Mouse (Mus musculus) yolk sac, embryonic 10.5 days (tissue): ENCODE measurements at regions not wholly inside any gene's neighbourhood (a gene's known extent, or its start where the extent isn't known, plus 50 kb on each side); places are given as distances from the start of the nearest gene placed in this dataset.

Source experiments
- DNase-seq: peaks from one replicate; pipeline ENCODE4 v3.0.0-alpha.2; 2017; ENCODE audit warnings: low spot score

DNA sequence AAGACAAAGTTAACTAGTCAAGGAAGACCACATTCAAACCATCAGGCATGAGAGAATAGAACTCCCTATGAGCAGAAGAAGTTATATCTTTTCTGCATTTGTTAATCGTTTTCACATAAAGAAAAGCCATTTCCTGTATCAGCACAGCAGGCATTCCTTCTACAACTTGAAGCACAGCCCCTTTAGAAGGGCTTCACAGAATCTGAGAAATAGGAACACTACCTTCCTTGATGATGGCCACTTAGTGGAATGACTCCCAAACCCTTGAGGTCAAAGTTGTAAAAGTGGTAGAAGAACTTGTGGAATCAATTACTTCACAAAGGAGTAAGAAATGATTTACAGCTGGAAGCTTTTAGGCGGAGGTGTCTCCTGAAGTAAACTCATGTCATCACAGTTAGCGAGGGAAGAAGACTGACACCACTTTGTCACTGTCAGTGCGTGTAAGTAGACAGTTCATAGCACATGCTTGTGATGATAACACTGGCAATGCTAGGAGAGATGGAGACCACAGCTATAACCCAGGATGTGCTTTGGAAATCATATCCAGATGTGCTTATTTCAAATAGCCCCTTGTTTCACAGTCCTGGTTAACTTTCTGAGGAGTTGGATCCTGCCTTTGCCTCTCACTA is 580.3 kb downstream of the Kctd12 start:
- DNase-seq: no peak

DNA sequence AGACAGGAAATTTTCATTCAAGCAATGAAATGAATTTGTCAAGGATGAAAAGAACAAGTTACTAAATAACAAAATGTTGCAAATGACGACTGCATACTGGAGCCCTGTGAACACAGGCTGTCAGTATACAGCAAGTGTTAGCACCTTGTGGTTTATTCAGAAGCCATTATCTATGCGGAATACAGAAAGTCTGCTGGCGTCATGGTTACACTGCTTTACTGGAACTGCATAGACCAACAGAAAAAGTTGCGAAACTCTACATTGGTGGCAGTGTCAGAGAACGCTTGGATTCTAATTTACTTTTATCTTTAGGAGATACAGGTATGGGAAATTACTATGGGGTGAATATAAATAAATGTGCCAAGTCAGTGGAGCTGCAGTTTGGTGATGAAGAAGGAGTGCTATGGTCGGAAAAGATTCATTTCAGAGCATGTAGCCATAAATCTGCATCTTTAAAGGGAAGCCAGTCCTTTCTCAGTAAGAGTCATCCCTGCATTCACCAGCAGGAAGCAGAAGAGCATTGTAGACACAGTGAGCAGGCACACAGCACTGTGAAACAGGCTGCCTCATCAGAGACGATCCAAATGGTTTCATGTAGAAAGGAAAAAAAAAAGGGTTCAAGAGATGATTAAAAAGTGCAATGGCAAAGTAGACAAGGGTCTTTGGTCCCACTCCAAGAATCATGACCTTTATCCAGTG is 586.3 kb downstream of the Kctd12 start:
- no peak for DNase-seq

DNA sequence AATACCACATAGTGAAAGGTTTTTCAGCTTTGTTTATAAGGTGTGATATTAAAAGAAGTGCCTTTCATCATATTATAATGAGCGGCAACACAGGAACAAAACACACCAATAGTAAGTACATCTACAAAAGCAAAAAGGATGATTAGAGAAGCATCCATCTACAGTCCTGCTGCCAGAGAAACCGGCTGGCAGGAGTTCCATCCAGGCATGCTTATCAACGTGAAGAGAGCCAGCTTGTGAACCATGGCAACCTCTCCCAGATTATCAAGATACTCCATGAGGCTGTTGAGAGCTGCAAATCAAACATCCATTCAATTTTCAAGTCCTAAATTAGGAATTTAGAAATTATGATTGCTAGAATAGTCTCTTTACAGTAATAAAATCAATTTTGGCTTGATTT is 590.1 kb downstream of the Kctd12 start:
- DNase-seq: no peak

DNA sequence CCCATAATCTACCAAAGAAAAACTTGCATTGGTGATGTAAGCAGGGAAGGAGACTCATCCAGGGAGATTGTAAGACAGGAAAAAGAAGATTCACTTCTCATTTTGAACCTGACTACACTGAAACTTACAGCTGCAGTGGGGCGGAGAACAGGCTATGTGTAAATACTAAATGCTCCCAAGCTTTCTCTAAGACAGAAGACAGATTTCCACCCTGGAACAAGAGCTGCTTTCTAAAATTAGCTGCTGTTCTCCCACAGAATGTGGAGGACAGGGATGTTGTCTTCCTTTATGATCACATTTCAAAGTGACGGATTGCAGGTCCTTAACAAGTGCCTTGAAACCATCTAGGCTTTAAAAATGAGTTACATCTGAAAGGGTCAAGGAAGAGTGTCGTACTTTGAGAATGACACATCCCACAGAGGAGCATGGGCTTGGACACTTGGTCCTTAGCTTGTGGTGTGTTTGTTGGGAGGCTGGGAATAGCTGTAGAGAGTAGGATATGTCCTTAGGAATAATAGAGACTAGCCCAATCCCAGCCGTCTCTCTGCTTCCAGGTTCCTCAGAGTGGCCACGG is 609.4 kb downstream of the Kctd12 start:
- no peak for DNase-seq

DNA sequence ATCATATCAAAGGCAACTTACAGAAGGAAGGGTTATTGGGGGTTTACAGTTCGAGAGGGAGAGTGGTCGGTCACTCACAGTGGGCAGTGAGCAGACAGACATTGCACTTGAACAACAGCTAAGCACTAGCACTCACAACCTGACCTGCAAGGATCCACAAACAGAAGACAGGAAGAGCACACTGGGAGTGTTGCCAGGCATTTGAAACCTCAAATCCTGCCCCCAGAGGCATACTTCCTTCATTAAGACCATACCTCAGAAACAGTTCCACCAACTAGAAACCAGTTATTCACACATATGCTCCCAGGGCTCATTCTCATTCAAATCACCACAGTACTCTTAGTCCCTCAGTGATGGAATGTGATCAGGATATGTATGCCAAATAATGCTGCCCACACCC is 620.8 kb downstream of the Kctd12 start:
- no peak for DNase-seq

DNA sequence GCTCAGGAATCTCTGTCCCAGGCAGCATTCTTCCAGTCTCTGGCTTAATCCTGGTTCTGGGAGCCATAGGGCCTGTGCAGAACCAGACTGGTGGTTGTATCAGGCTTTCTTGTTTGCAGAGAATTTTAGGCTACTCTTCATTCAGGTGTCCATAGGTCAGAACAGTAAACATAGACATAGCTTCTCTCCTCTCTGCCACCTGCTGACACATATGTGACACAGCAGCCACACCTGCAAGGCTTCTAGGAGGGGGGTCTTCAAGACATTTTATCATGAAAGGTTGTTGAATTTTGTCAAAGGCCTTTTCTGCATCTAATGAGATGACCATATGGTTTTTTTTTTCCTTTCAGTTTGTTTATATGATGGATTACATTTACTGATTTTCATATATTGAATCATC is 599.7 kb downstream of the Lmo7 start:
- DNase-seq: no peak

DNA sequence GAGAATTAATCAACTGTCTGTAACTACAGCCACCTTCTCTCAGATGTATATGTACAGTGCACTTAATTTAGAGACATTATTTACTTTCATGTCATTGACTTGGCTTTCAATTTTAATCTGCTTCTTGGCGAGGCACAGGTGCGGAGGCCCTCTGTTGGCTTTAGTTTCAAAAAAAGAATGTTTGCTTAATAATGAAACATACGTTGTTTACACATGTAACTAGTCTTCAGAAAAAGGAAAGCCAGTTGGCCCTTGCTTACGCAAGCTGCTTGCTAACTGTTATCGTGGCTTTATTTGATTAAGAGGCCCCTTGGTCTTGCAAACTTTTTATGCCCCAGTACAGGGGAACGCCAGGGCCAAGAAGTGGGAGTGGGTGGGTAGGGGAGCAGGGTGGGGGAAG is 576.6 kb downstream of the Lmo7 start:
- no peak for DNase-seq

DNA sequence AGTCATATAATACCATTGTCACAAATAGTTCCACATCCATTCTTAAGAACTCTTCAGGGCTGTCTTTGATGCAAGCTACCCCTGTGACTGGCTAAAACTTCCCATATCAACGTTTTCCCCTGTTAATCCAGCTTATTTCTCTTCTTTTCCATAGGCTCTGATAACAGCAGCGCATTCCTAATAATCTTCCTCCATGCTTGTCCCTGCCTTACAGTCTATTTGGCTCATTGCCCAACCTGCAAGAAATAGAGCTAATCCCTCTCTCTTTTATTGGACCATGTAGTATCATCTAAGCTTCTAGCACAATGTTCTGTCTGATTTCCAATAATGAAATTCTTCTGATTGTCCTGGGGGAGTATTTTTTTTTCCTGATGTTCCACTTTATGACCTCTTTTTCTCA is 573.1 kb downstream of the Lmo7 start:
- no peak for DNase-seq

DNA sequence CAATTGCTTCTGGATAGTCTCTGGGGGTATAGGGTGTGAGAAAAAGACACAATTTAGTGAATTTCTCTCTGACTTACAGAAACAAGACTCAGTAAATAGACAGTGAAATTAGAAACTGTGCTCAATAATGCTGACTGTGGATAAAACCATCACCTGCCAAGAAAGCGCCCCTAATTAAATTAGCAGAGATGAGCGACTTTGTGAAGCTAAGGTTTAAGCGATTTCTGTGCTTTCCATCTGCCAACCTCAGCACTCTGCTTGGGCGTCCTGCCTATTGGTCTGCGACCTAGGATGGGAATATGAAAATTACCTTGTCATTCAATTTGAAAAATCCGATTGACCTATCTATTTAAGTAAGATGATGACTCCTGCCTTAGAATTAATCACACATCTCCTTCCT is 570.5 kb downstream of the Lmo7 start:
- DNase-seq: no peak

DNA sequence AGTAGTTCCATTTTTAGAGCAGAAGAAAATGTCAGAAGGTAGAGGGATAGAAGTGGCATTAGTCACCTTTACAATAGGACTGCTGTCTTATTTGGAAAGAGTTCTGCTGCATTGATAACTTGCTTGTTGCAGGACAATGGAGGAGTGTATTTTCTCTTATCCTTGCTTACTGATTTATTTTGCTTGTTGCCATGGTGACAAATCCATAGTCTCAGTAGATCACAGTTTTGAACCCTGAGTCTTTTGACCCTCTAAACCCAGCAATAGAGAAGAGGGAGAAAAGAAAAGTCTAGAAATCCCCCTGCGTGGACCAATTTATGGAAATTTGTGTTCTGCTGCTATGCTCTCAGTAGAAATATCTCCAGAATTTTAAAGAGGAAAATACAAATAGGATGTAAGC is 561.6 kb downstream of the Lmo7 start:
- no peak for DNase-seq

DNA sequence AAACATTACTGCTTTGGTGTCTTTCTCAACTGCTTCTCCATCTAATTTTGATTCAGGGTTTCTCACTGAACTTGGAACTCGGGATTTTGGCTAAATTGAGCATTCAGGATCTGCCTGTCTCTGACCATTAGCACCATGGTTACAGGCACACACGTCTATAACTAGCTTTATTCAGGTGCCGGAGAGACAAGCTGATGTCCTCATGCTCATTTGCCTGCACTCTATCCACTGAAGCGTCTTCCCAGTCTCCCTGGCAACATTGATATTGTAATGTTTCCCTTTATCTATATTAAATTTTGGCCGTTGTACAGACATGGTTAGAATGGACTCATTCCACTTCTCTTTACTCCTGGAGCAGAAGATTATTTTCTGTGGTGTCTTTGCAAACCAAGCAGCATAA is 520.3 kb downstream of the Lmo7 start:
- DNase-seq: no peak

DNA sequence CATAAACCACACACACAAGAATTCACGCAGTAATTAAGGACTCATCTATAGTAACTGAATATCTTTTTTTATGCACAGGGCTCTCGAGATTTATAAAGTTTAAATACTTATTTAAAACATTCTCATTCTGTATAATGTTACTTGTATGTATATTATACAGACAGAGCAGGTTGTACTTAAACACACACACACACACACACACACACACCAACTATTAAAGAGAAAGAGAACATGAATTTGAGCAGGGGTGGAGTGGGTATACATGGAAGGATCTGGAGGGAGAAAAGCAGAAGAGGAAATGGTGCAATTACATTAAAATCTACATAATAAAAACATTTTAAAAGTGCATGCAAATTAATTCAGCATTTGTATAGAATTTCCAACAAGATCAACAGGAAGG is 518.8 kb downstream of the Lmo7 start:
- DNase-seq: no peak

DNA sequence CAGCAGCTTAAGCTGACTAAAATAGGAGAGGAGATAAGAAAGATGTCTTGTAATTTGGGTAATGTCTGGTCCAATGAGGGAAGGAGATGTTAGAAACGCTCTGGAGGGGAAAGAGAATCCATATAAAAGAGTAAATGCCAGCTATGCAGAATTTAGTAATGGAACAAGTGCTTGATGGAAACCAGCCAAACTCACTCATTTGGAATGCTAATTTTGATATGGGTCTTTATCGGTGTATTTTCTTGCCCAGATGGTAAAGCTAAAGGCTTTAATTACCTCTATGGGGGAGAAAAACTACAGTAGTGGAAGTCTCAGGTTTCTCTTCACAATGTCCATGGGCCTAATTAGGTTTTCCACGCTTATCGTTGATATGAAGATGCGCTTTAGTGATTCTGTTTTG is 518.3 kb downstream of the Lmo7 start:
- no peak for DNase-seq

DNA sequence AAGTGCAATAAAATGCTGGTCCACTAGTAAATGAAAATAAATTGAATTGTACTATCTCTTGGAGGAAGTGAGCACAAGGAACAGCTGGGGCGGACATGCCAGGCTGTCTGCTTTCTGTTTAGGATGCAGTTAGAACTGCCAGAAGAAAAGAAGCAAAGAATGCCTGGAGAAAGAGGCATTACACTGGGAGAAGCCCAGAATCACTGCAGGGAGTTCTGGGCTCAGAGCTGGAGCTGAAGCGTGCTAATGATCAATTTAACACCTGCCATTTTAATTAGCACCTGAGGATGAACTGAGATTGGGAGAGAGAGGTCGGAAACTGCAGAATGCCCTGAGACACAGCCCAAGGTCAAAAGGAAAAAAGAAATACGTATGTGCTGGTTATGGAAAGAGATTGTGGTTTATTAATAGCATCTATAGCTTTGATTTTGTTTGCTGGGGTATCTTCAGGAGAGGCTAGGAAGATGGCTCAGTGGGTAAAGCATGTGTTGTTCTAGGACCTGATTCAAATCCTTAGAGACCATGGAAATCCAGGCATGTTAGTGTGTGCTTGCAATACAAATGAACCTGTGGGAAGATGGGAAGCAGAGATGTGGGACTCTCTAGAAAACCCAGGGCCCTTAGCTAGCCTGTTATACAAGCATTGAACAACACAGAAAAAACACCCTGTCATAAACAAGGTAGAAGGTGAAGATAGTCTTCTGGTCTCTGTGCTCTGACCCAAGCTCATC is 514.2 kb downstream of the Lmo7 start:
- DNase-seq: no peak

DNA sequence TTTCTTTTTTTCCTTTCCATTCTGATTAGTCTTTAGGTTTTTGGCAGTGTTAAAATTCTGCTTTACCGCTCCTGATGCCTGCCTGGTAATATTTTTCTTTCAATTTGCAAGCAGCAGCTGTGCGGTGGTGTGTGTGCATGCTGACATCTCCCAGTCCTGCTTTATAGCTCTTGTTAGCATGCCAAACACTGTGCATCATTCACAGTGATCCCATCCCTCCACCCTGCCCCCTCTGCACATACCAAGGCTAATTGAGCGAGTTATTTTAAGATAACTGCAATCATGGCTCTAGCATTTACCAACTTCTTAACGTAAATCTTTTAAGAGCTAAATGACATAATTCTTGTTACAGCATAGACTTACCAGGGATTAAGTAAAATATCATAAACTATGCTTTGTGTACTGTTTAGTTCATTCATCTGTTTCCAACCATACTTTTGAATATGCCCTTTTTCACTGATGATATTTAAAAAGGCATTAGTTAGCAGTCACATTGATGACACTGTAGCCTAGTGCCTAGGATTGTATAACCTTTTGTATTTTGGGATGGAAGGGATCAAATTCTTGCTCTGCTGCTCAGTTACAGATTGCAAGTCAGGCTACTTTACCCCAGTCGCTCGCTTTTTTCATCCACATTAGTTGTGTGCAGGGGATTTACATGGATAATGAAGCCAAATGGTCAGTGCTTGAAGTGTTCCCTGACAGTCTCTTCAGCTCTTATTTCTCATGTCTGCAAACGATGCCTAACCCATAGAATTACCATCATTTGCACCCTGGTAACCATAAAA is 487.0 kb downstream of the Lmo7 start:
- DNase-seq: no peak

DNA sequence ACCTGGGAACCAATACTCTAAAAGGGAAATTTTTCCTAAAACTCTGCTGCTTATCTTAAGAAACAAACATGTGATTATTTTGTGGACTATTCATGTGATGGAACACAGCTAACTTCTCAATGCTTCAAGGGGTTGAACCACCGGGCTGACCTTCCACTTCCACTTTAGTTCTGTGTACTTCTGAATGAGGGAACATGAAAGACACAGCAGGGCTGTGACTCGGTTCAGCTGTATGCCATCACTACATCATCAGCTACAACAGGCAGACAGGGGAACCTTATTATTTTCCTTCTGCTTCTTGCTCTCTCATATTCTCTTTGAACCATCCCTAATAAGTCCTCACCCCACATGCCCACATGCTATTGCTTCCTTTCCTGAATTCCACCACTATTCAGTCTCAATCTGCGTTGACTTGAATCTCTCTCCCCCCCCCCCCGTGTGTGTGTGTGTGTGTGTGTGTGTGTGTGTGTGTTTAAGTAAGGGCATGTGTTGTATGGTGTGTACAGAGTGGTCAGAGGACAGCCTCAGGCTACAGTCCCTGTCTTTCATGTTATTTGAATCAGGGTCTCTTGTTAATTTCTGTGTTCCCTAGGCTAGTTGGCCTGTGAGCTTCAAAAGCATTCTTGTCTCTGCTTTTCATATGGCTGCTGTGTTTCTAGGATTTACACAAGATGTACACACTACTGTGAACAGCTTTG is 485.7 kb downstream of the Lmo7 start:
- no peak for DNase-seq

DNA sequence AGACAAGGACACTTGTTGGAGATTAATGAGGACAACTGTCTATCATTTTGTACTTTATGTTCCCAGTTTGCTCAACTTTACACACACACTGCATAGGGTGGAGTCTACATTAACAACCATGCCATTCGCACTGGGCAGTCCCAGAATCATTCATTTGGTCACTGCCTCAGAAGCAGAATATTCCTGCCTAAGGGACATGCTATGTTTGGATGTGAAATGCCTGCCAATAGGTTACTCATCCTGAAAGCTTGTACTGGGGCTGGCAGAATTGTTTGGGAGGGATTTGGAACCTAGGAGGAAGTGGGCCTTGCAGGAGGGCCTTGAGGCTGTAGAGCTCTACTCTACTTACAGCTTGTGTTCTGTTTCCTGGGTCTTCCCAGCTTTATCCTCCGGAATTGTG is 482.3 kb downstream of the Lmo7 start:
- DNase-seq: no peak

DNA sequence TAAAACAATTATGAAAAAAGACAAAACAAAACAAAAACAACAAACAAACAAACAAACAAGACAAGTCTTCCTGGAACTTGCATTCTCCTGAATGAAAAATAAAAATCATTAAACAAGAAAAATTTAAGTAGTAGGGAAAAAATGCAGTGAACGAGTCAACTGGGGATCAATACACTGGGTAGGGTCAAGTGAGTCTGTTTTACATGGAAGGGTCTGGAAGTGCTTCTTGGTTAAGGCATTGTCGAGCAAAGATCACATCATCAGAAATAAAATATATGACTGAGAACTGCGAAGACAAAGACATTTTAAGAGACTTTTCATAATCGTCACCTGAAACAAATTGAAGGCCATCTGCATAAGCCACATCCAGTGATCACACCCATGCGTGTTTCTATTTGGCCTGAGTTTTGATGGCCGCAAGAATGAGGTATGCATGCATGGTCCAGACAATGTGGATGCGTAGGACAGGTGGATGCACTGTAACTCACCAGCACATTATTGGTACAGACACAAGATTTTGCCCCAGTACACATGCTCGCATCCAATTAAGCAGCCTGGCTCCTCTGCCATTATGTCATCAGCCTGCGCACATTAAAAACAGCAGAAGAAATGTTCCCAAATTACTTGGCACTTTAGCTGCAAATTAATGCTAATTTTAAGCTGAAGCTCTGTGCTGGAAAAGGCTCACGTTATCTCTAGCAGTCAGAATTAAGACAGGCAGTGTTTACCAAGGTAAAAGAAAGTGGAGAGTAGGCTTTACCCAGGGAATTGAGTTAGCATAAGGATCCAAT is 475.3 kb downstream of the Lmo7 start:
- no peak for DNase-seq

DNA sequence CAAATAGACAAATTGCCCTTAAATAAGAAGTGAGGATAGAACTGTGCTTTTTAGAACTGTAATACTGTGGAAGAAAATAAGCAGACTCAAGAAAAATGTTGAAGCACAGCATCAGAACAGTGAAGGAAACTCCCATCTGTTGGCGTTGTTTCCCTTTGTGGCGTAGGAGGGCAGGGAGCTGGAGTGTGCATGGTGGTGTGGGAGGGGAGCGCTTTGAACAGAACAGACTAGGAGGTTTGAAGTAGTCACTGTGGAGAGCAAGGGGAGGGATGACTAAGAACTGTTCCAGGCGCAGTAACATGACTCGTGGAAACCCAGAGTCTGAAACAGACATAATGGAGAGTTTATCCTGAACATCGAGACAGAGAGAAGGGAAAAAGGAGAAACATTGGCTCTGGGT is 469.7 kb downstream of the Lmo7 start:
- no peak for DNase-seq

DNA sequence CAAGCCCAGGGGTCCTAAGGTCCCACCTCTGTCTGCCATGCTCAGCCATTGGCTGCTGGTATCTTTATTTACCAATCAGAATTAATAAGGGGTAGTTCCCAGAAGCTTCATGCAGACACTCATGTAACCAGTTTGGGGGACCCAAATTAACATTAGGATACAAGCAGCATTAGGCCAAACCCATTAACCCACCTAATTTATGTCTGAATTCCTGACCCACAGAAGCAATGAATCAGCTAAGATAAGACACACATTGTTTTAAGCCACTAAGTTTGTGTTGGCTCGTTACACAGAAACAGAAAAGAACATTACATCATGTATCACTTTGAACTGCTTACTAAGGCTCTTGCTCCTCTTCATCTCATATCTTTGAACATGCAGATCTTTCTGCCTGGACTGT is 461.0 kb downstream of the Lmo7 start:
- no peak for DNase-seq

DNA sequence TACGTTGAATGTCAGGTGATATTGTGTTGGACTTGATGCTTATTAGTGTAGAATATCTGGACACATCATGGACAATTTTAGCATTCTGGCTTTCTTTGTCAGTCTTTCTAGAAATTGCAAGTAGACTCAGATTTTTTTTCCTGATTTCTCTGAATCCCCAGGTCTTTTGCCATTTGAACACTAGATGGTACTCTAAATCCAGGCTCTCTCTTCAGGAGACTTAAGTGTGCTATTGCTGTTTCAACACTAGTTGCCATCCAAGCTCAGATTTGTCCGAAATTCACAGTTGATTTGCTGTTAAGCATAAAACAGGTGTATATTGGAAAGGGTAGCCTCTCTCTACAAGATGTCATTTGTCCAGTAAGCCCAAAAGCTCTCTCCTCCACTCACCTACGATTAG is 451.5 kb downstream of the Lmo7 start:
- no peak for DNase-seq
